Mouse (Mus musculus): Measurements from ENCODE around the gene Abtb1. TPM values are rescaled to one million over a fixed set of nuclear protein-coding genes. Genes with fewer than 3 reads are reported as not detected.

Abtb1 gene
- total RNA-seq, 2 experiments from 2014 or later, result 32.6 to 34.6 TPM

- intact Hi-C loops (cut with DNase I), result no loop called here
- peak in 1 of 2 experiments; percentile 29 for DNase-seq (ENCODE audit: low spot score in 2 of 2)
Observed at GRCm38 (mm10) chr6:88786732-88787445, 54.9 kb downstream of the Abtb1 start.

Other genes with a start within 250 kb of the Abtb1 start
- gene Kbtbd12, start 204.0 kb downstream of the Abtb1 start, total RNA-seq (2021), result under 1 TPM in 1 of 2 experiments, not detected in 1; 0.22 TPM
- gene Mgll, start 117.6 kb downstream of the Abtb1 start, total RNA-seq (2021), result 100 to 1,000 TPM; 152 to 153 TPM
- gene Podxl2, start 33.1 kb upstream of the Abtb1 start, total RNA-seq (2021), result 100 to 1,000 TPM; 191 to 243 TPM
- gene Mcm2, start 56.8 kb upstream of the Abtb1 start, total RNA-seq (2021), result 1 to 10 TPM; 3.6 to 3.8 TPM
- gene Tpra1, start 60.3 kb upstream of the Abtb1 start, total RNA-seq (2021), result 10 to 100 TPM; 39.7 to 45.2 TPM

Data from left cerebral cortex, postnatal 14 days (tissue).